Mouse (Mus musculus) spleen, adult 18-20 months (tissue): ENCODE measurements around the gene Gm28372.

ENCODE experiments used
- DNase-seq, 2 experiments: peaks; one replicate each; pipeline ENCODE4 v3.0.0; 2022; ENCODE audit warnings: mixed read lengths in 2 of 2

Gm28372 gene

DNA sequence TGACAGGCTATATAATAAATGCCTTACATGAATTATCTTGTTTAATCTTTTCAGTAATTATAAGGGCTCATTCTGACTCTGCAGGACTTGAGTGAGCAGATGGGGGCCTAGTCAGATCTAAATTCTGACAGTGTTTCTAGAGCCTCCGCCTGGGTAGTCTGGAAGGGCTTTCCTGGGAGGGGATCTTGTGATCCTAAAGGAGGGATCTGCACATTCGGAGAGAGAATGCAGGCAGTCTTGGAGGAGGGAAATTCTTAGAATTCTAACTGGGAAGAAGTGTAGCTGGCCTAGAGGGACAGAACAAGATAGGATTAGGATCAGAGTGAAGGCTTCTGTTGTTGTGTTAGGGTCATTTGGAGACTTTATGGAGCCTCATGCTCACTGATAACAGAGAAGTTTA is 47.2 kb downstream of the Gm28372 start:
- no peak for DNase-seq

DNA sequence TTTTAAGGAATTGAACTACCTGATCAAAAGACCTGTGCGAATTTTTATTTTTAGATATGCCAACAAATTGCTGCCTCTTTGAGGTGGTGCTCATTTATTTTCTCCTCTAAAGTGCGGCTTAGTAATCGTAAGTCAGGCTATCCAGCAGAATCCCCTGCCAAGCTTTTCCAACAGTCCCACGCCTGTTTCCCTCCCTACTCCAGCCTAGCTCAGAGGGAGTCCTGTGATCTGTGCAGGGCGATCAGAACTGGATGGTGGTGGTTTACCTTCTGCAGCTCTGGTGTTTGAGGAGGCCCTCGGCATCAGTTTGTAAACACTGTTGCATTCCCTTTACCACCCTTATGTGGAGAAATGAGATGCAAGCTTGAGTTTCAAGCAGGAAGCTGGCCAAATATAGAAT is 48.4 kb downstream of the Gm28372 start:
- DNase-seq = no peak

DNA sequence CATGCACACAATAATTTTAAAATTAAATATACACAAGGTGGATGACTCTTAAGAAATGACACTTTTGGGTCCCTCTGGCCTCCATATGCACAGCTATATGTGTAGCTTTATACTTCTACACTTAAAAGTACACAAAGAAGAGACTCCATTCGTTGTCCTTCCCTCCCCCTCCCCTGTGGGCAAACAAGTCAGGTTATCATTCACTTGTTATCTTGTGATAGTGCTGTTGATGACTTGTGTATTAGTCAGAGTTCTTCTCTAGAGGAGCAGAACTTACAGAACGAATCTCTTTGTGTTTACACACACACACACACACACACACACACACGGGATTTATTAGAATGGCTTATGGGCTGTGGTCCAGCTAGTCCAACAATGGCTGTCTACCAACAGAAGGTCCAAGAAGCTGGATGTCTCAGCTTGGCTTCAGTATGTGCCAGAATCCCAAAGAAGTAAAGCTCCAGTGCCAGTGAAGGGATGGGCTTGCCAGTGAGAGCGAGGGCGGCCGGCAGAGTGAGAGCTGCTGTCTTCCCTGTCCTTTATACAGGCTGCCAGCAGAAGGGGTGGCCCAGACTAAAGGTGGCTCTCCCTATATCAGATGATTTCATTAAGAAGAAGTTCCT is 49.8 kb downstream of the Gm28372 start:
- DNase-seq = no peak
